Mouse (Mus musculus): ENCODE measurements around the gene Prickle2. TPM values are rescaled to one million over a fixed set of nuclear protein-coding genes. Genes with fewer than 3 reads are reported as not detected.

Gene Prickle2
- polyA plus RNA-seq, 1 experiment from 2014 or later: 7.0 TPM

- no peak for ATAC-seq (ENCODE audit: insufficient number of reproducible peaks, insufficient read depth, low FRiP score, low TSS enrichment, low read depth)
- WGBS: 87% methylated on average over 4 of the region's 4 CpGs
- no peak overlapping the region for H3K4me2 ChIP-seq
Observed at GRCm38 (mm10) chr6:92714748-92715147, 8.8 kb upstream of the Prickle2 start.

GRCm38 (mm10) chr6:92708137-92708536 is 2.2 kb upstream of the Prickle2 start:
- no peaks in the 10 kb centered on the region for H3K9me3 ChIP-seq
- ATAC-seq (ENCODE audit: insufficient number of reproducible peaks, insufficient read depth, low FRiP score, low TSS enrichment, low read depth): no peak
- no peak overlapping the region for H3K4me3 ChIP-seq (replicated peaks)
- 62% methylated on average over 4 of the region's 4 CpGs for WGBS
- H3K27me3 ChIP-seq: no peaks in the 10 kb centered on the region
- no peak overlapping the region for H3K4me2 ChIP-seq
- no peak overlapping the region for H3K27ac ChIP-seq
- H3K4me1 ChIP-seq (replicated peaks): peaks cover 23% of the 10 kb centered on the region
- no peak overlapping the region for H3K9ac ChIP-seq (replicated peaks)
- no peaks in the 10 kb centered on the region for H3K36me3 ChIP-seq

More at GRCm38 (mm10) chr6:92714748-92715147, 8.8 kb upstream of the Prickle2 start:
- no peak overlapping the region for H3K27ac ChIP-seq
- H3K9ac ChIP-seq (replicated peaks): no peak overlapping the region
- H3K4me3 ChIP-seq (replicated peaks): no peak overlapping the region
- no peaks in the 10 kb centered on the region for H3K27me3 ChIP-seq
- H3K36me3 ChIP-seq: no peaks in the 10 kb centered on the region
- no peaks in the 10 kb centered on the region for H3K9me3 ChIP-seq
- H3K4me1 ChIP-seq (replicated peaks): peaks cover 17% of the 10 kb centered on the region

- H3K9ac ChIP-seq (replicated peaks): peak overlapping the region; percentile 81
- 1% methylated on average over 39 of the region's 39 CpGs for WGBS
- H3K4me1 ChIP-seq (replicated peaks): peaks cover 32% of the 10 kb centered on the region
- no peaks in the 10 kb centered on the region for H3K9me3 ChIP-seq
- ATAC-seq (ENCODE audit: insufficient number of reproducible peaks, insufficient read depth, low FRiP score, low TSS enrichment, low read depth): peak; percentile 18
- H3K27me3 ChIP-seq: no peaks in the 10 kb centered on the region
- 0 out of 2 replicates have a peak, but pooled peaks cover 4% of the 10 kb centered on the region for H3K36me3 ChIP-seq
- peak overlapping the region; percentile 85 for H3K27ac ChIP-seq
- H3K4me2 ChIP-seq: peak overlapping the region; percentile 93
- H3K4me3 ChIP-seq (replicated peaks): peak overlapping the region; percentile 87
Observed at GRCm38 (mm10) chr6:92705353-92706144, 406 bp downstream of the Prickle2 start.

GRCm38 (mm10) chr6:92704810-92705209 is 1.1 kb downstream of the Prickle2 start:
- H3K27me3 ChIP-seq: no peaks in the 10 kb centered on the region
- peak overlapping the region; percentile 40 for H3K9ac ChIP-seq (replicated peaks)
- peak; percentile 75 for ATAC-seq (ENCODE audit: insufficient number of reproducible peaks, insufficient read depth, low FRiP score, low TSS enrichment, low read depth)
- WGBS: 5% methylated on average over 9 of the region's 9 CpGs
- no peaks in the 10 kb centered on the region for H3K9me3 ChIP-seq
- peak overlapping the region; percentile 85 for H3K27ac ChIP-seq
- H3K4me1 ChIP-seq (replicated peaks): peaks cover 36% of the 10 kb centered on the region
- H3K36me3 ChIP-seq: 0 out of 2 replicates have a peak, but pooled peaks cover 4% of the 10 kb centered on the region
- H3K4me2 ChIP-seq: peak overlapping the region; percentile 93
- H3K4me3 ChIP-seq (replicated peaks): peak overlapping the region; percentile 87

GRCm38 (mm10) chr6:92699491-92700209 is 6.3 kb downstream of the Prickle2 start:
- Histone ChIP-seq H3K9me3 (no peaks in the 10 kb centered on the region), H3K36me3 (0 out of 2 replicates have a peak, but pooled peaks cover 4% of the 10 kb centered on the region), H3K27ac (peak overlapping the region; percentile 54; the same call in 1 of the 2 replicates), H3K4me3 (replicated peaks) (no peak overlapping the region), H3K4me1 (replicated peaks) (peaks cover 49% of the 10 kb centered on the region), H3K27me3 (no peaks in the 10 kb centered on the region), H3K4me2 (no peak overlapping the region), H3K9ac (replicated peaks) (no peak overlapping the region)
- 13% methylated on average over 3 of the region's 3 CpGs for WGBS
- no peak; the same call in 1 of the 2 replicates for ATAC-seq (ENCODE audit: insufficient number of reproducible peaks, insufficient read depth, low FRiP score, low TSS enrichment, low read depth)

GRCm38 (mm10) chr6:92697807-92698206 is 8.1 kb downstream of the Prickle2 start:
- Histone ChIP-seq H3K4me1 (replicated peaks) (peaks cover 32% of the 10 kb centered on the region), H3K9me3 (no peaks in the 10 kb centered on the region), H3K36me3 (0 out of 2 replicates have a peak, but pooled peaks cover 4% of the 10 kb centered on the region), H3K27ac (no peak overlapping the region), H3K9ac (replicated peaks) (no peak overlapping the region), H3K4me3 (replicated peaks) (no peak overlapping the region), H3K4me2 (no peak overlapping the region), H3K27me3 (no peaks in the 10 kb centered on the region)
- WGBS: 34% methylated on average over 5 of the region's 5 CpGs
- ATAC-seq (ENCODE audit: insufficient number of reproducible peaks, insufficient read depth, low FRiP score, low TSS enrichment, low read depth): no peak

GRCm38 (mm10) chr6:92687317-92687716 is 18.6 kb downstream of the Prickle2 start:
- H3K9me3 ChIP-seq: no peaks in the 10 kb centered on the region
- no peaks in the 10 kb centered on the region for H3K27me3 ChIP-seq
- no peak overlapping the region for H3K4me3 ChIP-seq (replicated peaks)
- H3K36me3 ChIP-seq: no peaks in the 10 kb centered on the region
- no peak overlapping the region for H3K4me2 ChIP-seq
- ATAC-seq (ENCODE audit: insufficient number of reproducible peaks, insufficient read depth, low FRiP score, low TSS enrichment, low read depth): no peak
- H3K4me1 ChIP-seq (replicated peaks): peaks cover 4% of the 10 kb centered on the region; the same call in 1 of the 2 replicates
- WGBS: 82% methylated on average over 5 of the region's 5 CpGs
- no peak overlapping the region for H3K9ac ChIP-seq (replicated peaks)
- no peak overlapping the region for H3K27ac ChIP-seq

- H3K36me3 ChIP-seq: no peaks in the 10 kb centered on the region
- no peaks in the 10 kb centered on the region for H3K27me3 ChIP-seq
- H3K9me3 ChIP-seq: no peaks in the 10 kb centered on the region
- peaks cover 9% of the 10 kb centered on the region; the same call in 1 of the 2 replicates for H3K4me1 ChIP-seq (replicated peaks)
- H3K4me3 ChIP-seq (replicated peaks): no peak overlapping the region
- H3K4me2 ChIP-seq: no peak overlapping the region
- no peak for ATAC-seq (ENCODE audit: insufficient number of reproducible peaks, insufficient read depth, low FRiP score, low TSS enrichment, low read depth)
- H3K9ac ChIP-seq (replicated peaks): no peak overlapping the region
- H3K27ac ChIP-seq: no peak overlapping the region
- 73% methylated on average over 8 of the region's 8 CpGs for WGBS
Observed at GRCm38 (mm10) chr6:92674394-92674925, 31.5 kb downstream of the Prickle2 start.

GRCm38 (mm10) chr6:92670518-92671147 is 35.3 kb downstream of the Prickle2 start:
- Histone ChIP-seq H3K9ac (replicated peaks) (no peak overlapping the region), H3K27ac (no peak overlapping the region), H3K27me3 (no peaks in the 10 kb centered on the region), H3K36me3 (no peaks in the 10 kb centered on the region), H3K4me1 (replicated peaks) (peaks cover 3% of the 10 kb centered on the region; the same call in 1 of the 2 replicates), H3K4me3 (replicated peaks) (no peak overlapping the region), H3K4me2 (no peak overlapping the region), H3K9me3 (no peaks in the 10 kb centered on the region)
- WGBS: 75% methylated on average over 5 of the region's 5 CpGs
- no peak for ATAC-seq (ENCODE audit: insufficient number of reproducible peaks, insufficient read depth, low FRiP score, low TSS enrichment, low read depth)

- Histone ChIP-seq H3K27ac (no peak overlapping the region), H3K4me1 (replicated peaks) (peaks cover 11% of the 10 kb centered on the region), H3K4me2 (no peak overlapping the region), H3K9ac (replicated peaks) (no peak overlapping the region), H3K27me3 (no peaks in the 10 kb centered on the region), H3K4me3 (replicated peaks) (no peak overlapping the region), H3K36me3 (no peaks in the 10 kb centered on the region), H3K9me3 (no peaks in the 10 kb centered on the region)
- ATAC-seq (ENCODE audit: insufficient number of reproducible peaks, insufficient read depth, low FRiP score, low TSS enrichment, low read depth): no peak
- 85% methylated on average over 3 of the region's 3 CpGs for whole genome bisulfite sequencing
Observed at GRCm38 (mm10) chr6:92669623-92670022, 36.3 kb downstream of the Prickle2 start.

GRCm38 (mm10) chr6:92667544-92667943 is 38.4 kb downstream of the Prickle2 start:
- Histone ChIP-seq H3K4me2 (no peak overlapping the region), H3K27ac (no peak overlapping the region), H3K4me3 (replicated peaks) (no peak overlapping the region), H3K9me3 (no peaks in the 10 kb centered on the region), H3K4me1 (replicated peaks) (peaks cover 25% of the 10 kb centered on the region), H3K36me3 (no peaks in the 10 kb centered on the region), H3K9ac (replicated peaks) (no peak overlapping the region), H3K27me3 (no peaks in the 10 kb centered on the region)
- WGBS: 28% methylated on average over 3 of the region's 3 CpGs
- no peak for ATAC-seq (ENCODE audit: insufficient number of reproducible peaks, insufficient read depth, low FRiP score, low TSS enrichment, low read depth)
